8 mouse cellular contexts compared by ENCODE assay signal in the genomic region with DNA sequence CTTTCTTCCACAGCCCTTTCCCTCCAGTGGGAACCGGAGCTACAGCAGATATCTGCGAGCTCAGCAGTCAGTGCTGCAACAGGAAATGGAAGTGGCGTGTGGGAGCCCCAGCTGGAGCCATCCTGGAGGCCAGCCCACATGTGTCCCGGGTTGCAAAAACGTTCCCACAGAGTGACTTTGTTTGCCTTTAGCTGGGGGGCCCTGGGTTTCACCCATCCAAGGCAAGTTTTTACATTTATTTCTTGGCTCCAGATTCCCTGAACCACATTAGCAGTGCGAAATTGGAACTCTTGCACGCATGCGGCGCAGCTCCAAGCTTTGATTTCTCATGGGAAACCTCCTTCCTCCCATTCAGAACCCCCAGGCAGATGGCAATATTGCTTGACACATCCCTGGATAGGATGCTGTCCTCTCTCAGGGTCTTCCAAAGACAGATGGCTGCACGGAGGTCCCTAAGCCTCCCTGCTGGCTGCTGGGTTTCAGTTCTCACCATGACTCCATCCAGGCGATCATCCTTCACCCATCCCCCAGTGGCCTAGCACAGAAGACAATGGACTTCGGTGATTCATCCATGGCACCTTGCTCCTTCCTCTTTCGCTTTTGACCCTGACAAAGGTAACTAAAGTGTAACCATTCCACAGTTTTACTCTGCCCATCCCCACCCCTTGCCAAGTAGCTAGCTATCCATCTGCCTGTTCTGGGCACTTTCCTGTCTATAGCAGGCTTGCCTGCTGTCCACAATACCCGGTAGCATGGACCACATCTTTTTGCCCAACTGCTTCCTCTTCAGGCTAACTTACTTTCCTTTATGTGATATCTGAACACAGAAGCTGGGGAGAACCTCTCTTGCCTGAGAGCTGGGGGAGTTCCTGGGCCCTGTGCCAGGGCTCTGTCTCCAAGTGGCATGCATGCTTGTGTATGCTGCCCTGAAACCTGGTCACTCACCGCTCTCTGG.
DNase-seq lines count a peak whose midpoint lies in the region; ATAC-seq lines count a peak whose summit lies in the region.

No protein-coding gene starts in this region.

- no peak for DNase-seq in forebrain, embryonic 10.5 days (ENCODE audit: extremely low spot score, low spot score)
- DNase-seq in forebrain, embryonic 11.5 days (ENCODE audit: low spot score) = no peak
- DNase-seq in cerebellum, adult 11-12 months = peak; percentile 50
- DNase-seq in gastrocnemius, postnatal 10 days = peak; percentile 47
- peak; percentile 52 for DNase-seq in hindbrain, embryonic 14.5 days (ENCODE audit: low spot score)
- DNase-seq in frontal cortex, postnatal 10 days (ENCODE audit: low spot score in 2 of 2) = no peak

- no peak overlapping the region for H3K9ac ChIP-seq in forebrain, embryonic 11.5 days (ENCODE audit: low read length)
- no peak overlapping the region for H3K9ac ChIP-seq in hindbrain, embryonic 14.5 days
- no peak overlapping the region for H3K9ac ChIP-seq in limb, embryonic 13.5 days
- H3K9ac ChIP-seq in midbrain, embryonic 13.5 days (replicated peaks) = no peak overlapping the region

- H3K4me3 ChIP-seq in forebrain, embryonic 10.5 days = no peak overlapping the region
- no peak overlapping the region for H3K4me3 ChIP-seq in forebrain, embryonic 11.5 days (ENCODE audit: low read depth, low read length)
- no peak overlapping the region for H3K4me3 ChIP-seq in hindbrain, embryonic 14.5 days (replicated peaks; ENCODE audit: low read length)
- H3K4me3 ChIP-seq in limb, embryonic 13.5 days = no peak overlapping the region
- H3K4me3 ChIP-seq in midbrain, embryonic 13.5 days (replicated peaks) = no peak overlapping the region

- no peak for ATAC-seq in forebrain, embryonic 11.5 days (replicated peaks; ENCODE audit: low FRiP score)
- peak; percentile 70 for ATAC-seq in hindbrain, embryonic 14.5 days (ENCODE audit: low FRiP score)
- peak; percentile 80 for ATAC-seq in limb, embryonic 13.5 days (ENCODE audit: low FRiP score, low read depth)
- no peak for ATAC-seq in midbrain, embryonic 13.5 days

- H3K9me3 ChIP-seq in forebrain, embryonic 10.5 days = no peaks in the 10 kb centered on the region
- H3K9me3 ChIP-seq in forebrain, embryonic 11.5 days (ENCODE audit: control insufficient read depth, low read length) = no peaks in the 10 kb centered on the region
- no peaks in the 10 kb centered on the region for H3K9me3 ChIP-seq in hindbrain, embryonic 14.5 days (ENCODE audit: control insufficient read depth, low read length)
- no peaks in the 10 kb centered on the region for H3K9me3 ChIP-seq in limb, embryonic 13.5 days
- H3K9me3 ChIP-seq in midbrain, embryonic 13.5 days = no peaks in the 10 kb centered on the region

- no peaks in the 10 kb centered on the region for H3K36me3 ChIP-seq in forebrain, embryonic 10.5 days (replicated peaks)
- no peaks in the 10 kb centered on the region for H3K36me3 ChIP-seq in forebrain, embryonic 11.5 days (ENCODE audit: control insufficient read depth, insufficient read depth, low read length)
- H3K36me3 ChIP-seq in hindbrain, embryonic 14.5 days (replicated peaks; ENCODE audit: control insufficient read depth, insufficient read depth) = no peaks in the 10 kb centered on the region
- H3K36me3 ChIP-seq in limb, embryonic 13.5 days = no peaks in the 10 kb centered on the region
- H3K36me3 ChIP-seq in midbrain, embryonic 13.5 days = no peaks in the 10 kb centered on the region

- H3K4me2 ChIP-seq in forebrain, embryonic 11.5 days (ENCODE audit: low read depth, low read length, severe bottlenecking) = no peak overlapping the region
- H3K4me2 ChIP-seq in hindbrain, embryonic 14.5 days (replicated peaks) = peak overlapping the region; percentile 13; the same call in 1 of the 2 replicates
- peak overlapping the region; percentile 27; the same call in 1 of the 2 replicates for H3K4me2 ChIP-seq in limb, embryonic 13.5 days (replicated peaks)
- H3K4me2 ChIP-seq in midbrain, embryonic 13.5 days (replicated peaks) = no peak overlapping the region

- H3K4me1 ChIP-seq in forebrain, embryonic 10.5 days = peaks cover 19% of the 10 kb centered on the region
- no peaks in the 10 kb centered on the region for H3K4me1 ChIP-seq in forebrain, embryonic 11.5 days (replicated peaks; ENCODE audit: control insufficient read depth, insufficient read depth, low read length)
- H3K4me1 ChIP-seq in hindbrain, embryonic 14.5 days (replicated peaks; ENCODE audit: control insufficient read depth, insufficient read depth, low read length) = peaks cover 16% of the 10 kb centered on the region
- peaks cover 18% of the 10 kb centered on the region for H3K4me1 ChIP-seq in limb, embryonic 13.5 days
- peaks cover 30% of the 10 kb centered on the region for H3K4me1 ChIP-seq in midbrain, embryonic 13.5 days (replicated peaks)

- 0 out of 2 replicates have a peak overlapping the region, but pooled peaks have one; percentile 12 for H3K27ac ChIP-seq in forebrain, embryonic 10.5 days
- no peak overlapping the region for H3K27ac ChIP-seq in forebrain, embryonic 11.5 days (ENCODE audit: low read depth, low read length)
- peak overlapping the region; percentile 41 for H3K27ac ChIP-seq in hindbrain, embryonic 14.5 days
- H3K27ac ChIP-seq in limb, embryonic 13.5 days = peak overlapping the region; percentile 61; the same call in 1 of the 2 replicates
- H3K27ac ChIP-seq in midbrain, embryonic 13.5 days = 0 out of 2 replicates have a peak overlapping the region, but pooled peaks have one; percentile 35

- 76% methylated on average over 15 of the region's 15 CpGs for WGBS in forebrain, embryonic 10.5 days
- 72% methylated on average over 15 of the region's 15 CpGs for WGBS in forebrain, embryonic 11.5 days
- WGBS in hindbrain, embryonic 14.5 days = 32% methylated on average over 15 of the region's 15 CpGs
- WGBS in limb, embryonic 13.5 days = 48% methylated on average over 15 of the region's 15 CpGs
- 62% methylated on average over 15 of the region's 15 CpGs for WGBS in midbrain, embryonic 13.5 days

- no peaks in the 10 kb centered on the region for H3K27me3 ChIP-seq in forebrain, embryonic 10.5 days (ENCODE audit: poor library complexity, severe bottlenecking)
- H3K27me3 ChIP-seq in forebrain, embryonic 11.5 days (ENCODE audit: control insufficient read depth, insufficient read depth, low read length) = no peaks in the 10 kb centered on the region
- H3K27me3 ChIP-seq in hindbrain, embryonic 14.5 days (ENCODE audit: control insufficient read depth, insufficient read depth, low read length) = no peaks in the 10 kb centered on the region
- no peaks in the 10 kb centered on the region for H3K27me3 ChIP-seq in limb, embryonic 13.5 days
- no peaks in the 10 kb centered on the region for H3K27me3 ChIP-seq in midbrain, embryonic 13.5 days

Comparison
In these comparisons a context has a peak if more than half of its experiments do, and no peak if none do; other contexts are left out.
1. DNase-seq: peak in cerebellum, adult 11-12 months (single experiment), gastrocnemius, postnatal 10 days (single experiment) and hindbrain, embryonic 14.5 days (single experiment); none in forebrain, embryonic 10.5 days (single experiment), forebrain, embryonic 11.5 days (single experiment) and frontal cortex, postnatal 10 days (0 of 2).
2. ATAC-seq: peak in hindbrain, embryonic 14.5 days (single experiment) and limb, embryonic 13.5 days (single experiment); none in forebrain, embryonic 11.5 days (single experiment) and midbrain, embryonic 13.5 days (single experiment).
3. H3K4me2 ChIP-seq: peak in hindbrain, embryonic 14.5 days (single experiment) and limb, embryonic 13.5 days (single experiment); none in forebrain, embryonic 11.5 days (single experiment) and midbrain, embryonic 13.5 days (single experiment).